15 mouse cellular contexts compared by ENCODE assay signal in the genomic region with DNA sequence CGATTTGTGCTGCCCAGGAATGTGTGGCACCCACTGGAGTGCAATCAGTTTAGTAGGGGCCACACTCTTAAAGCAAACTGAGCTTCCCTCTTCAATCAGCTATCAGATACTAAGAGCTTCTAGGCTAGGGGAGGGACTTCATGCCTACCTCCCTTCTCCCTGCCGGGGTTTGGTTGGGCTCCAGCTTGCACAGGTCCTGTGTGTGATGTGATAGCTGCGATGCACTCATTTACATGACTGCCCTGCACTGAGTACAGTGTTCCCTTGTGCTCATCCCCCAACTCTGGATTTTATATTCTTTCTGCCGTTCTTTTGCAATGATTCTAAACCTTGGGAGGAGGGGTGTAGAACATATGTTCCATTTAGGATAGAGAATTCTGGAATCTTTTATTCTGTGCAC.
"Had no signal": no experiment of that assay in that cellular context is flagged by ENCODE, and none has a peak within 500 bp of the region (broad histone marks: within the 10 kb centered on the region; RNA-seq: fewer than 3 reads in every experiment).

No protein-coding gene starts in this region.

- H3K36me3 ChIP-seq: midbrain, embryonic 13.5 days; midbrain, embryonic 15.5 days; neural tube, embryonic 12.5 days; stomach, embryonic 15.5 days had no signal

- H3K27me3 ChIP-seq: megakaryocyte, embryonic 14.5 days; midbrain, embryonic 13.5 days; midbrain, embryonic 15.5 days; neural tube, embryonic 12.5 days; stomach, embryonic 15.5 days had no signal

- ATAC-seq: midbrain, embryonic 13.5 days; midbrain, embryonic 15.5 days had no signal

- H3K4me2 ChIP-seq: lung, embryonic 14.5 days; midbrain, embryonic 11.5 days; midbrain, embryonic 13.5 days; midbrain, embryonic 15.5 days; neural tube, embryonic 12.5 days; stomach, embryonic 15.5 days had no signal

- H3K4me3 ChIP-seq: megakaryocyte, embryonic 14.5 days; midbrain, embryonic 13.5 days; midbrain, embryonic 15.5 days; neural tube, embryonic 12.5 days; stomach, embryonic 15.5 days had no signal

- H3K9ac ChIP-seq: lung, embryonic 14.5 days; midbrain, embryonic 13.5 days; midbrain, embryonic 15.5 days; neural tube, embryonic 12.5 days; stomach, embryonic 15.5 days had no signal

- H3K9me3 ChIP-seq: megakaryocyte, embryonic 14.5 days; midbrain, embryonic 13.5 days; midbrain, embryonic 15.5 days; neural tube, embryonic 12.5 days; stomach, embryonic 15.5 days had no signal

- DNase-seq: lung, adult 18-20 months; lung, embryonic 14.5 days; lung, postnatal 10 days; right cerebral cortex, postnatal 14 days; thymus, adult 2 months; thymus, postnatal 25 days; thymus, postnatal 4 days had no signal

- H3K27ac ChIP-seq: macrophage; midbrain, embryonic 13.5 days; midbrain, embryonic 15.5 days; neural tube, embryonic 12.5 days; stomach, embryonic 15.5 days; stomach, postnatal 0 days had no signal

- H3K4me1 ChIP-seq: megakaryocyte, embryonic 14.5 days; midbrain, embryonic 13.5 days; midbrain, embryonic 15.5 days; neural tube, embryonic 12.5 days; stomach, embryonic 15.5 days had no signal
